Mouse (Mus musculus) cerebellum, adult 2 months (tissue): ENCODE data around the gene Gramd2. TPM values are rescaled to one million over a fixed set of nuclear protein-coding genes. Genes with fewer than 3 reads are reported as not detected.

Experiments used
- DNase-seq, 2 experiments: peaks; one replicate each; pipeline ENCODE4 v3.0.0; 2021
- H3K27ac ChIP-seq: fragments of 200-500 bp; 2 replicates; pipeline ENCODE4 v1.5.1; 2012; ENCODE audit warnings: low read length, control low read depth, inconsistent platforms; ENCODE audit not compliant: insufficient read depth
- H3K27me3 ChIP-seq: fragments of 200-500 bp; 2 replicates; pipeline ENCODE4 v1.6.1; 2012; ENCODE audit warnings: inconsistent platforms, mild to moderate bottlenecking, low read length, moderate library complexity; ENCODE audit not compliant: control insufficient read depth, insufficient read depth
- H3K4me1 ChIP-seq: fragments of 200-500 bp; 2 replicates; pipeline ENCODE4 v1.6.1; 2011; ENCODE audit warnings: low read length; ENCODE audit not compliant: control insufficient read depth, insufficient read depth
- H3K4me3 ChIP-seq: fragments of 200-500 bp; replicated peaks from 2 replicates; pipeline ENCODE3; 2011; ENCODE audit warnings: mild to moderate bottlenecking, low read depth, low read length, control low read depth; ENCODE audit not compliant: insufficient read depth
- CTCF ChIP-seq: fragments of 200-500 bp; IDR thresholded peaks from 2 replicates; pipeline ENCODE4 v1.5.1; 2011; ENCODE audit warnings: low read depth, mild to moderate bottlenecking, control low read depth, low read length, moderate library complexity, borderline replicate concordance; ENCODE audit not compliant: insufficient read depth
- POLR2A ChIP-seq: fragments of 200-500 bp; IDR thresholded peaks from 2 replicates; pipeline ENCODE4 v1.6.1; 2011; ENCODE audit warnings: low read length, control low read depth, borderline replicate concordance; ENCODE audit not compliant: insufficient read depth
- WGBS: fragments of 180-500 bp; shearing (Covaris S2); methylation state at CpG from one replicate; pipeline ENCODE4 v1.1.7; 2018; 5-methylcytosine and 5-hydroxymethylcytosine counted together
- polyA plus RNA-seq: library from polyadenylated mRNA; depleted of rRNA; stranded (reverse); fragments of >200 nt; gene quantifications from 2 replicates; pipeline ENCODE4 v1.2.3, GENCODE M21; 2012

Gramd2 gene
- polyA plus RNA-seq, 1 experiment = 2.6 TPM

DNA sequence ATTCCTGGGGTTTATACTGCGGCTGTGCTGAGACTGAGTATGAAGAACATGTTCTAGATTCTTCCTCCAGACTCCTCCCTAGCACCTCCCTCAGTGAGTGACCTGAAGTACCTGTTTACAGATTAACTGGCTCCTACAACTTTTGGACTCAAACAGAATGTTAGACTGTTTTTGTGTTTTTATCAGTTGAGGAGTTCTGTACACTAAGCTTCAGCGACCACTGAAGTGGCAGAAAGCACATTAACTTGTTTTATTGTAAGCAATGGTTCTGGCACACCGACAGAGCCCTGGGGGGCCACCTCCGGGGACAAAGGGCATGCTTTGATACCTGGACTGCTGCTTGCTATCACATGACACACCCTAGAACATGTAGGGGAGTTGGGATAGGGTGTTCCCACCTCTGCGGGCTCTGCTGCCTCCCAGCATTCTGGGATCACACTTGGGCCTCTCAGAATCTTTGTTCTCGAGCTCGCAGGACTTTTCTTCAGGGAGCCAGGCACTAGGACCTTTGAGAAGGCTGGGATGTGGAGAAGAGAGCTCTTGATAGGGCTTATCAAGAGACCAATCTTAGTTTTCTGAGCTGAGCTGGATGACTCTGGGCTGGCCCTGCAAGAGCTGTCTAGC, 36.4 kb downstream of the Gramd2 start:
- H3K4me3 ChIP-seq = no peak overlapping the region
- DNase-seq = no peak
- no peaks in the 10 kb centered on the region for H3K27me3 ChIP-seq
- no peaks in the 10 kb centered on the region for H3K4me1 ChIP-seq
- H3K27ac ChIP-seq = no peak overlapping the region
- WGBS = 73% methylated on average over 7 of the region's 7 CpGs
- no peak for TF ChIP-seq POLR2A

DNA sequence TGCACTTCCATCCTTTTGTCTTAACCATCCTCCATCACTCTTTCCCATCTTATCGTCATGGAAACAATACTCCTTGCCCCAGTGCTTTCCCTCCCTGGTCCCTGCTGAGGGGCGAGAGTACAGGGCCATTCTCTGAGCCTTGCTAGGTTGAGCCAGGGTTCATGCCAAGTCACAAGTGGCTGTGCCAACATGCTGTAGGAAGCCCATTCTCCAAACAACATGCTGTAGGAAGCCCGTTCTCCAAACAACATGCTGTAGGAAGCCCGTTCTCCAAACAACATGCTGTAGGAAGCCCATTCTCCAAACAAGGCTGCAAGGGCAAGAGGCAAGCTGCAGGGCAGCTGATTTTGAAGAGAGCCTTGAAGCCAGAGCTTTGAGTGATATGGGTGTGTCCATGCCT, 38.3 kb downstream of the Gramd2 start:
- 47% methylated on average over 4 of the region's 4 CpGs for WGBS
- no peak for DNase-seq
- H3K27me3 ChIP-seq = no peaks in the 10 kb centered on the region
- no peaks in the 10 kb centered on the region for H3K4me1 ChIP-seq
- TF ChIP-seq CTCF (no peak), POLR2A (no peak)
- no peak overlapping the region for H3K27ac ChIP-seq
- H3K4me3 ChIP-seq = no peak overlapping the region

DNA sequence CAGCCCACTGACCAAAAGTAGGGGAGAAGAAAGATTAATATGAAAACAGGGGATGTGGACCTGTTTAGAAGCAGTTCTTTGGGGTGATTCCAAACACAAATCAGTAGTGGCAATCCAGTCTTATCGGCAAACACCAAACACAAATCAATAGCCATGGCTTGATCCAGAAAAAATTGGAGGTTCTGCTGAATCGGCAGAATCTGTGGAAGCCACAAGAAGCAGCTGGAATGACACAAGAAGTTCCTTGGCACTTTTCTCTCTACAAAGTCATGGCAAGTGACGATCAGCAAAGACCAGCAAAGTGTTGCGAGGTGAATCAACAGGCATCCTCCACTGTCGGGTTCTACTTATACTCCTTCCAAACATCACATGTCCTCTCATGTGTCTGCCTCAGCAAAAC, 41.2 kb downstream of the Gramd2 start:
- no peak for TF ChIP-seq CTCF
- TF ChIP-seq POLR2A = no peak
- no peak for DNase-seq
- no peak overlapping the region for H3K4me3 ChIP-seq
- WGBS = 85% methylated on average over 5 of the region's 5 CpGs
- H3K4me1 ChIP-seq = no peaks in the 10 kb centered on the region; the same call in 1 of the 2 replicates
- H3K27me3 ChIP-seq = no peaks in the 10 kb centered on the region
- no peak overlapping the region for H3K27ac ChIP-seq

DNA sequence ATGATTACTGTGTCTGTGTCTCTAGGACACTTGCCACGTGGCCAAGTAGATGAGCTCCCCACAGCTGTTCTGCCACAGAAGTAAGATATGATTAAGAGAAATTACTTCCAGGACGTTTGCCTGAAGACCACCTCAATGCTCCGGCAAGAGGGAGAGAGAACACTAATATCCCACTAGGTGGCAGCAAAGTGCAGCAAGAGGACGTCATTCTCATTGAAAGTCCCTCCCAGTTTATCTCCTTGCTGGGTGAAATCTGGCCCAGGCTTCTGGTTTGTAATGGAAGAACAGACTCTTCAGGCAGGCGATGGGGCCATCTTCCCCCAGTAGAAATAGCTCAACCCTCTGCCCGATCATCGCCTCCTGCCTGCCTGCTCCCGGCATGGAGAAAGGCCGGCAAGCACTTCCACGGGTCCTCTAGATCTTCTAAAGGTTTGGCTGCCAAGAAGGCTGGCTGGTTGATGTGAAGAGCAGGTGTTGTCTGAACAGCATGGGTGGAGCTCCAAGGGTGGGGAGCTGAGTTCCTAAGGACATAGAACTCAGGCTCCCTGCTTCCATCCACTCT, 43.2 kb downstream of the Gramd2 start:
- peak; percentile 74 to 79 for DNase-seq
- H3K4me1 ChIP-seq = no peaks in the 10 kb centered on the region; the same call in 1 of the 2 replicates
- peak overlapping the region; percentile 50 for H3K4me3 ChIP-seq
- peak; percentile 89 for TF ChIP-seq CTCF
- TF ChIP-seq POLR2A = no peak
- WGBS = 1% methylated on average over 10 of the region's 10 CpGs
- no peaks in the 10 kb centered on the region for H3K27me3 ChIP-seq
- no peak overlapping the region for H3K27ac ChIP-seq

- WGBS = 45% methylated on average over 8 of the region's 8 CpGs
- Histone ChIP-seq H3K27ac (no peak overlapping the region), H3K4me3 (no peak overlapping the region), H3K4me1 (no peaks in the 10 kb centered on the region; the same call in 1 of the 2 replicates), H3K27me3 (no peaks in the 10 kb centered on the region)
- TF ChIP-seq POLR2A (no peak), CTCF (no peak)
- peak; percentile 39 to 42 for DNase-seq
Observed at GRCm38 (mm10) chr9:59723791-59724442, 44.0 kb downstream of the Gramd2 start.

GRCm38 (mm10) chr9:59725515-59725914, 45.6 kb downstream of the Gramd2 start:
- 96% methylated on average over 10 of the region's 10 CpGs for WGBS
- DNase-seq = no peak
- no peak for TF ChIP-seq POLR2A
- TF ChIP-seq CTCF = no peak
- Histone ChIP-seq H3K4me3 (no peak overlapping the region), H3K4me1 (no peaks in the 10 kb centered on the region; the same call in 1 of the 2 replicates), H3K27ac (no peak overlapping the region), H3K27me3 (no peaks in the 10 kb centered on the region)

DNA sequence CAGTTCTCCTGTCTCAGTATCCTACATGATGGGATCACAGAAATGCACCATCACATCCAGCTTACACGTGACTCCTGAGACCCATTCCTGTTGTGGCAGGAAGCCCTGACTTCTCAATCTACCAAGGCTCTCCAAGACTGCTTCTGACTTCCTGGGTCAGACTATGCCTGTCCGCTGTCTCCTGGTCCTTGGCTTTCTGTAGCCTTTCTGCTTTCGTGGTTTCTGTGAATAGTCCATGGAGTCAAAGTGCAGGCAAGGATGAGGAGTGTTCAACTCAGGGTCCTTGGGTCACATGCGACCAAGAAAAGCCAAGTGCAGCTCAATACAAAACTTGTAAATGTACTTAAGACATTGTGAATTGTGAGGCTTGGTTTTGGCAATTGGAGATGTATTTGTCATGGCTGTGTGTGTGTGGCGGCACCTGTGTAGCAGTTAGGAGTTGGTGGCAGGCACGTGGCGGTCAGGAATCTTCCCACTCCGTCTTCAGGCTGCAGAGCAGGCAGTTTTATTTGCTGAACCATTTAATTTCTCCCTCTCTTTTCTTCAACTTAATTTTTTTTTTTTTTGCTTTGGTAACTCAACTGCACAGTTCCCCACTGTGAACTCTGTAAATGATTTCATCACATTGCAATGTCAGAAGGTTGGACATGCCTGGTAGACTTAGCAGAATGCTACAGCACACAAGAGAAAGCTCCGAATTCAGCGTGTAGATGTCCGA, 47.8 kb downstream of the Gramd2 start:
- TF ChIP-seq POLR2A = no peak
- WGBS = 90% methylated on average over 11 of the region's 11 CpGs
- Histone ChIP-seq H3K27me3 (no peaks in the 10 kb centered on the region), H3K4me3 (no peak overlapping the region), H3K27ac (no peak overlapping the region), H3K4me1 (no peaks in the 10 kb centered on the region; the same call in 1 of the 2 replicates)
- DNase-seq = no peak

- Histone ChIP-seq H3K27ac (no peak overlapping the region), H3K4me1 (no peaks in the 10 kb centered on the region), H3K27me3 (no peaks in the 10 kb centered on the region), H3K4me3 (no peak overlapping the region)
- TF ChIP-seq CTCF = no peak
- DNase-seq = no peak
- 92% methylated on average over 5 of the region's 5 CpGs for WGBS
Observed at GRCm38 (mm10) chr9:59731136-59731535, 51.2 kb downstream of the Gramd2 start.
